Mouse (Mus musculus): Measurements from ENCODE around the gene Ttll5. TPM values are rescaled to one million over a fixed set of nuclear protein-coding genes. Genes with fewer than 3 reads are reported as not detected.

The Ttll5 gene
- polyA plus RNA-seq (2014; fragmentation: Illumina TruSeq; extraction: RNeasy Lipid Tissue Mini Kit (QIAGEN cat#74804)), result 14.6 TPM

GRCm38 (mm10) chr12:85824438-85825264 is at the start of gene Ttll5, which contains the start of gene Erg28:
Ttll5 (plus strand) TSS chr12:85824659.
Erg28 (minus strand) TSS chr12:85824550.

DNA sequence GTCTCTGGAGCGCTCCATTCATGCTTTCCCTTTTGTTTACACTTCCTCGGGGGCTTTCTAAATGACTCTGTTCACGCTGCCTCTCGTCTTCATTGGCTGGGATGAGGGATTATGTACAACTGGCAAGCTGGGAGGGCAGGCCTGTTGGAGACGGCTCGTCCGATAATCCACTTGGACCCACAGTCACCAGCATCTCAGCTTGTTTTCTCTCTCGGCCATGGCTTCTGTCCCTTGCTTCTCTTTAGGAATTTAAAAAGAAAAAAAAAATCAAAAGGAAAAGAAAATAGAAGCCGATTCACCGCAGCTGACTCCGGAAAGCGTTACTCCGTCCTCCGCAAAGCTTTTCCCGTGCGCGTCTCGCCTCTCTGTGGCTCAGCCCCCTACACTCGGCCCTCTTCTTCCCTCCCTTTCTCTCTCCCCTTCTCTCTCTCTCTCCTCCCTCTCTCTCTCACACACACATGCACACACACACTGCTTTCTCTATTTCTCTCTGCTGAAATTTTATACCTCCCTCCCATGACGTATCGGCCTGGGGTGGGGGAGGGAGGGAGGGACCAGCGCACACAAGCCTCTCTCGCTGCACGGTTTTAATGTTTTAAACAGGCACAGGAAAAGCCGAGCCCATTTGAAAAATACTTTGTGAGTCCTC is 254.2 kb downstream of the Ttll5 start, which contains the start of gene Tgfb3:
Gene Tgfb3, minus strand, starts transcription at position 489 of the 649 bp plus-strand sequence.

DNA sequence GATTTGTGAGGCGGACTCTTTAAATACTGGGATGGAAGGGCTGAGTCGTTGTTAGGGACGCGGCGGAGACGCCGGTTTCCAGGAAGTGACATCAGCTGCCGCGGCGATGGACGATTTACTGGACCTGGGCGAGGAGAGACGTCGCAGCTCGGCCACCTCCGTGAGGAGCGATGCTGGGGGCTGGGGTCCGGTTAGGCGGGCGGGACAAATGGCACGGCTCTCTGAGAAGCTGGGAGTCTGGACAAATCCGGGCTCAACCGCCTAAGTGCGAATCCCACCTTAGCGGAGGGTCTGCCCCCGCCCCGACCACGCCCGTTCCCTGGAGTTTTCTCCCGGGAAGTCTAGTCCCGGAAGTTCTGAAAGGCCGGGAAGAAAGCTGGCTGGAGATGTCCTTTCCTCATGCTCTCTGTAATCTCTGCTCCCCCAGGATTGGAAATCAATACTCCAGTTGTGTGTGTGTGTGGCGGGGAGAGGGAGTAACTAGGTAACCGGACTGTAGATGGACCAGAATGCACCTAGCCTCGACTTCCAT is 258.1 kb downstream of the Ttll5 start, which contains the start of gene Ift43:
Gene Ift43, plus strand, starts transcription at position 61 of the 532 bp plus-strand sequence.

Other genes starting within 250 kb of the Ttll5 start
- 0.40 TPM for gene Jdp2, start 225.6 kb upstream of the Ttll5 start, polyA plus RNA-seq (2014; fragmentation: Illumina TruSeq; extraction: RNeasy Lipid Tissue Mini Kit (QIAGEN cat#74804))
- gene Batf, start 138.0 kb upstream of the Ttll5 start, polyA plus RNA-seq (2014; fragmentation: Illumina TruSeq; extraction: RNeasy Lipid Tissue Mini Kit (QIAGEN cat#74804)), result 1.1 TPM
- 2.7 TPM for gene Flvcr2, start 78.1 kb upstream of the Ttll5 start, polyA plus RNA-seq (2014; fragmentation: Illumina TruSeq; extraction: RNeasy Lipid Tissue Mini Kit (QIAGEN cat#74804))
- 195 TPM for gene Erg28, start 109 bp upstream of the Ttll5 start, polyA plus RNA-seq (2014; fragmentation: Illumina TruSeq; extraction: RNeasy Lipid Tissue Mini Kit (QIAGEN cat#74804))

Measured in ovary, adult 10 weeks (tissue).